Mouse (Mus musculus) heart, embryonic 12.5 days (tissue): Measurements from ENCODE around the gene Rad18. TPM values are rescaled to one million over a fixed set of nuclear protein-coding genes. Genes with fewer than 3 reads are reported as not detected.

Source experiments
- ATAC-seq: fragments of 200-750 bp; cut with Nextera tagmentation; 2 replicates; pipeline ENCODE4 v1.8.0; 2017; ENCODE audit warnings: moderate TSS enrichment, moderate library complexity; ENCODE audit not compliant: insufficient number of reproducible peaks, low FRiP score
- H3K27ac ChIP-seq: fragments of 300-500 bp; sonication (generic); 2 replicates; pipeline ENCODE4 v1.5.1; 2016; ENCODE audit warnings: mild to moderate bottlenecking, moderate library complexity; ENCODE audit not compliant: poor library complexity, severe bottlenecking
- H3K27me3 ChIP-seq: fragments of 300-500 bp; sonication (generic); replicated peaks from 2 replicates; pipeline ENCODE4 v1.6.1; 2016; ENCODE audit warnings: mild to moderate bottlenecking, moderate library complexity
- H3K36me3 ChIP-seq: fragments of 300-500 bp; sonication (generic); 2 replicates; pipeline ENCODE4 v1.6.1; 2016; ENCODE audit warnings: mild to moderate bottlenecking, moderate library complexity
- H3K4me1 ChIP-seq: fragments of 300-500 bp; sonication (generic); replicated peaks from 2 replicates; pipeline ENCODE4 v1.6.1; 2016; ENCODE audit warnings: mild to moderate bottlenecking
- H3K4me2 ChIP-seq: fragments of 300-500 bp; sonication (generic); 2 replicates; pipeline ENCODE4 v1.6.1; 2016; ENCODE audit warnings: mild to moderate bottlenecking, moderate library complexity
- H3K4me3 ChIP-seq: fragments of 300-500 bp; sonication (generic); 2 replicates; pipeline ENCODE4 v1.5.1; 2016; ENCODE audit warnings: mild to moderate bottlenecking
- H3K9ac ChIP-seq: fragments of 300-500 bp; sonication (generic); 2 replicates; pipeline ENCODE4 v1.6.1; 2016; ENCODE audit warnings: mild to moderate bottlenecking, moderate library complexity
- H3K9me3 ChIP-seq: fragments of 300-500 bp; sonication (generic); replicated peaks from 2 replicates; pipeline ENCODE4 v1.6.1; 2016; ENCODE audit warnings: mild to moderate bottlenecking, moderate library complexity
- WGBS: fragments of 180-500 bp; shearing (Covaris S2); methylation state at CpG from one replicate; pipeline ENCODE4 v1.1.7; 2016; 5-methylcytosine and 5-hydroxymethylcytosine counted together
- polyA plus RNA-seq: library from polyadenylated mRNA; unstranded; fragments of >200 nt; fragmentation: Nextera tagmentation; extraction: Ambion mirVana; gene quantifications from 2 replicates; pipeline ENCODE4 v1.2.1, GENCODE M21; 2016

Rad18 gene
- polyA plus RNA-seq, 1 experiment from 2014 or later: 28.8 TPM

DNA sequence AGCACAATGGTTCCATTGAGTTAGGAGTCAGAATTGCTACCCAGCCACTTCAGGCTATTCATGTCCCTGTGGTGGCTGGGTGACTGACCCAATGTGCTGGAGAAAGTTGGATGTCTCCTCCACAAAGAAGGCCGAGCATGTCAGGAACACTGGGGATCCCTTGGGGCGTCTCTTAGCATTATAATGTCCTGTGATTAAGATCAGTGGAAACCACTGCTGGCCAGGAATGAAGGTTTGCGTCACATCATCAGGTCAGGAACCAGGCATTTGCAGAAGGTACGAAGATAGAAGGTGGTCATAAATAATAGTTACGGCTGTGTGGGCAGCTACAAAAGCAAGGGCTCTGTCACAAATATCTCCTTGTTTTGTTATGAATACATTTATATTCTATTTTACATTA lies 111.5 kb downstream of the Rad18 start:
- H3K4me1 ChIP-seq: no peaks in the 10 kb centered on the region
- H3K4me2 ChIP-seq: no peak overlapping the region
- no peak overlapping the region for H3K4me3 ChIP-seq
- no peak for ATAC-seq
- H3K9ac ChIP-seq: no peak overlapping the region
- no peaks in the 10 kb centered on the region for H3K9me3 ChIP-seq
- H3K27ac ChIP-seq: no peak overlapping the region
- H3K36me3 ChIP-seq: no peaks in the 10 kb centered on the region
- 85% methylated on average over 5 of the region's 5 CpGs for WGBS
- no peaks in the 10 kb centered on the region for H3K27me3 ChIP-seq

DNA sequence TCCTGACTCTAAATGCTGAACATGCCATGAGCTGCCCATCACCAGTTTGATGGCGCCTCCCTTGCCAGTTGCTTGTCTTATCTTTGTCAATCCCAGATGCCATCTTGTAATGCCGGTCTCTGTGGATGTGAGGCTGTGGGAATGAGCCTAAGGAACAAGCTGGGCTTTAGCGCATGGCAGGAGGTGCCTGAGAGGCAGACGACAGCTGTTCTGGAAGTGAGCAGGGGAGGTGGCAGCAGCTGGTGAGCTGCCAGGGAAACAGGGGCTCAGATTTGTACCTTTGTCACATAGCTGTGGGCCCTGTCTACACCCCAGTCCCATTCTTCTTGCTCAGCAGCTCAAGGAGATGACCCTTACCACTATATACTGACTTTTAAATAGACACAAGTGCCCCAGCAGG lies 114.5 kb downstream of the Rad18 start:
- 72% methylated on average over 4 of the region's 4 CpGs for WGBS
- Histone ChIP-seq H3K4me3 (no peak overlapping the region), H3K4me1 (peaks cover 10% of the 10 kb centered on the region), H3K4me2 (no peak overlapping the region), H3K36me3 (no peaks in the 10 kb centered on the region), H3K9me3 (no peaks in the 10 kb centered on the region), H3K9ac (no peak overlapping the region), H3K27ac (no peak overlapping the region), H3K27me3 (no peaks in the 10 kb centered on the region)
- ATAC-seq: no peak

GRCm38 (mm10) chr6:112577198-112577597 lies 119.3 kb downstream of the Rad18 start:
- Histone ChIP-seq H3K4me1 (peaks cover 13% of the 10 kb centered on the region), H3K27ac (no peak overlapping the region; the same call in 1 of the 2 replicates), H3K36me3 (no peaks in the 10 kb centered on the region), H3K9ac (no peak overlapping the region), H3K4me3 (no peak overlapping the region), H3K9me3 (no peaks in the 10 kb centered on the region), H3K27me3 (no peaks in the 10 kb centered on the region), H3K4me2 (no peak overlapping the region; the same call in 1 of the 2 replicates)
- no peak for ATAC-seq
- WGBS: 18% methylated on average over 5 of the region's 5 CpGs

- H3K36me3 ChIP-seq: no peaks in the 10 kb centered on the region
- H3K27me3 ChIP-seq: no peaks in the 10 kb centered on the region
- WGBS: 70% methylated on average over 3 of the region's 3 CpGs
- peaks cover 13% of the 10 kb centered on the region for H3K4me1 ChIP-seq
- H3K27ac ChIP-seq: no peak overlapping the region
- no peak overlapping the region for H3K4me3 ChIP-seq
- ATAC-seq: no peak
- no peak overlapping the region for H3K4me2 ChIP-seq
- no peaks in the 10 kb centered on the region for H3K9me3 ChIP-seq
- H3K9ac ChIP-seq: no peak overlapping the region
Observed at GRCm38 (mm10) chr6:112574558-112574957, 121.9 kb downstream of the Rad18 start.

DNA sequence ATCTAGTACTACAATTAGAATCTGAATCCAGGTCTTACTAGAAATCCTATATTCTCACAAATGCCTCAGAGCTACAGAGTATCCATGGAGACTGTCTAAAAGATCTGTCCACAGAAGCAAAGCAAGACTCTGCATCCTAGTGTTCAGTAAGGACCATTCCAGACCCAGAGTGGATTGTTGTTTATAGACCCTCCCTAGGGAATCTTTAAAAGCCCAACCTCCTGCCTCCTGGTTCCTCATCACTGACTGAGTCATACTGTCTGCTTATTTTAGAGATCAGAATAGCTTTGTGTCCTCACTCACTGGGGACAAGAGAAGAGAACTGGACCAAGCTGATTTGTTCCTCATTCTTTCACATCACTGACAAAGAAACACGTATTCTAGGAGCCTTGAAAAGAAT lies 126.1 kb downstream of the Rad18 start:
- no peak overlapping the region for H3K4me3 ChIP-seq
- H3K27me3 ChIP-seq: peaks cover 6% of the 10 kb centered on the region
- no peak for ATAC-seq

More for the DNA sequence above, 126.1 kb downstream of the Rad18 start:
- H3K36me3 ChIP-seq: no peaks in the 10 kb centered on the region
- whole genome bisulfite sequencing: 41% methylated on average over 1 of the region's 1 CpGs
- H3K4me1 ChIP-seq: no peaks in the 10 kb centered on the region
- no peak overlapping the region for H3K9ac ChIP-seq
- H3K27ac ChIP-seq: no peak overlapping the region
- no peaks in the 10 kb centered on the region for H3K9me3 ChIP-seq
- H3K4me2 ChIP-seq: no peak overlapping the region

Other genes starting within 250 kb of the Rad18 start
- 61.3 and 63.8 TPM in 2 replicates for gene Cav3, start 237.2 kb downstream of the Rad18 start, polyA plus RNA-seq
- gene Oxtr, start 206.7 kb downstream of the Rad18 start, polyA plus RNA-seq: 0.10 TPM in 2 replicates